Mouse (Mus musculus): ENCODE measurements at regions not wholly inside any gene's neighbourhood (a gene's known extent, or its start where the extent isn't known, plus 50 kb on each side); places are given as distances from the start of the nearest gene placed in this dataset.

DNA sequence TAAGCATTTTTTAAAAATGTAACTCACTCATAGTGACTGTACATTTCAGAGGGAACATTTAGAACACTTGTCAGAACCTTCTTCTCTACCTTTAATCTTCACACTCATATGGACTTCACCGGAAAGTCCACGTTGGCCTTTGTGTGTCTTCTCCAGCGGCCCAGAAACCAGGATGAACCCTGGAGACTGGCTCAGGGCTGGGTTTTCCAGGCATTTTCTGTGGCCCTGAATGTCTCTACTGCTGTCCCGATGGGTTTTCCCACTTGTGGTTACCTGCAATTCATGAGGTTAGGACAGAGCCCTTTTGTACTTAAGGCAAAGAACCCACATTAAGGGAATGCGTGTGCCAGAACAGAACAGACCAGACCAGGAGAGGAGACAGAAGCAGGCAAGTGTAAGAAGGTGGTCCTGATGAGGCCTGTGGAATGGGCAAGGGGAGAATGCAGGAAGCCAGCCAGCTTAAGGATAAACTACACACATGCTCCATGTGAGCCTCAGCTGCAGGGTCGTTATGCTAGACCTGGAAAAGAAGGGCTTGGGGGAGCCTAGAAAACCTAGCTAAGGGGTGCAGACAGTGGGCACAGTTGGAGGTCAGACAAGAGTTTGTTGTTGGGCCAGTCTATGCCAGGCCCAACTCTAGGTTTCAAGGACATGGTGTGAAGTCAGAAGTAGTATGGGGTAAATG lies 94.8 kb downstream of the Snx19 start:
- no peak for TF ChIP-seq CTCF (IDR thresholded peaks at IDR 0.05; ENCODE audit: insufficient read depth, low read depth, low read length)
- no peak for TF ChIP-seq POLR2A (IDR thresholded peaks at IDR 0.05; ENCODE audit: insufficient read depth, low read depth, low read length)

All from olfactory bulb, adult 2 months (tissue).